Mouse (Mus musculus): ENCODE data around the gene Olfr287. TPM values are rescaled to one million over a fixed set of nuclear protein-coding genes. Genes with fewer than 3 reads are reported as not detected.

Gene Olfr287
- not detected for total RNA-seq (2023)

GRCm38 (mm10) chr15:98220877-98221276, at the start of gene Olfr287, which contains the start of gene Gm44579:
TSS of gene Olfr287 (minus strand) at chr15:98221056.
TSS of gene Gm44579 (minus strand) at chr15:98220977.

DNA sequence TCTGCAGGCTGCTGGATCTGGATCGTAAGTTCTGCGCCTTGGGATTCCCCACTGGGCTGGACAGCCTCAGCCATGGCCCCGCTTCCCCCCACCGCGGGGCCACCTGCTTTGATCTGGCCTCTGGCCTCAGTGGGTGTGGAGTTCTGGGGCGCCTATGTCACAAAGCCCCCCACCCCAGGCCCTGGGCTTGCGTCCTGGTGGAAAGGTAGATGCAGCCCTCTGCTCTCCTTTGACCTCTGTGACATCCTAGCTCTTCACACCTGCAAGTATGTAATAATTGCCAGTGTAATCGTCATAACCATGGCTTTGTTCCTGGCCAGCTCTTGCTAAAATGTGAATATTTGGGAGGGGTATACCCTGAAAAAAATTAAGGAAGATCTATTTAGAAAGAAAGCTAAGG, 36.3 kb upstream of the Olfr287 start, which contains the start of gene H1fnt:
TSS of gene H1fnt (minus strand) at position 101 of the 400 bp plus-strand sequence.

GRCm38 (mm10) chr15:98234350-98234749, 13.5 kb upstream of the Olfr287 start, which contains the start of gene Olfr286:
TSS of gene Olfr286 (minus strand) at chr15:98234450.

DNA sequence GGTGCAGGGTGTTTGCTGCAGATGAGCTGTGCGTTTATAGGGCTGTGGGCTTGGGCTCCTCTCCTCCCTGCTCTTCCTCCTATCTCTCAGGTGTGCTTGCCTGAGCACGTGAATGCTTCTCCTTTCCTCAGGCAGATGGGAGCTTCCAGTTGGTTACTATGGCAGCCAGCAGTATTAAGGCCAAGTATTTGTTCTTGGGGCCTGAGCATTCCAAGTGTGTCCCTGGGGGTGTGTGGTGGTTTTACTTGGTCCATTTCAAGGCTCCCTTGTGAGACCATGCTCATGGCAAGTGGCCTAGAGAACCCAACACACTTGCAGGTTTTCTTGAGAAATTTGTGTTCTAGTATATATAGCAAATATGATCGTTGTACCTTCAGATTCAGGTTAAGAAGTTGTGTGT, 25.4 kb downstream of the Olfr287 start, which contains the start of gene Olfr288:
TSS of gene Olfr288 (minus strand) at position 101 of the 400 bp plus-strand sequence.

DNA sequence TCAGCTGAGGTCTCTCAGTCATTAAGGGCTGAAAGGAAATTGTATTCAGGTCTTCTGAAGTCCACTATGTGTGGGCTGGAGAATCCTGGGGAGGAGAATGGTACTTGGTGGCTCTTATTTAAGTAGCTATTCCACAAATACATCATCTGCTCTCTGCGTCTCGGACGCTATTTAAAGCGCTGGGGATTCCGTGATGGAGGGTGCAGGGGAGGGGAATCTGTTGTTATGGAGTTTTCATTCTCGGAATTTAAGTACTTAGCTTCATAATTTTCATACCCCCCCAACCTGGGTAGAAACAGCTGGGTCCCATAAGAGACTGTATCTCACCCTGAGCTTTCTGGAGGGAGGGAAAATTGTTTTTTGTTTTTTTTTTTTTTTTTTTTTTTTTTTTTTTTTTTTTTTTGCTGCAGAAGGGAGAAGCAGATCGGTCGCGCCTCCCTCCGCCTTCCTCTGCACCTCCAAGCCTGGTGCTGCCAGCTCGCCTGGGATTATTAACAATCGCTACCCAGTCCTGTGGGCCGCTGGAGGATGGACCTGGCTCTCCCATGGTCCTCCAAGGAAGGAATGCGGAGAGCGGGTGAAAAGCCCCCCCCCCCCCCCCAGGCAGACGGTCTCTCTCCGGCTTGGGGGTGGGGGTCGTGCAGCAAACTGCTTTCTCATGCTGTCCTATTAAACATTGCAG, 53.8 kb downstream of the Olfr287 start, which contains the start of gene Ccdc184:
TSS of gene Ccdc184 (plus strand) at position 196 of the 682 bp plus-strand sequence.

DNA sequence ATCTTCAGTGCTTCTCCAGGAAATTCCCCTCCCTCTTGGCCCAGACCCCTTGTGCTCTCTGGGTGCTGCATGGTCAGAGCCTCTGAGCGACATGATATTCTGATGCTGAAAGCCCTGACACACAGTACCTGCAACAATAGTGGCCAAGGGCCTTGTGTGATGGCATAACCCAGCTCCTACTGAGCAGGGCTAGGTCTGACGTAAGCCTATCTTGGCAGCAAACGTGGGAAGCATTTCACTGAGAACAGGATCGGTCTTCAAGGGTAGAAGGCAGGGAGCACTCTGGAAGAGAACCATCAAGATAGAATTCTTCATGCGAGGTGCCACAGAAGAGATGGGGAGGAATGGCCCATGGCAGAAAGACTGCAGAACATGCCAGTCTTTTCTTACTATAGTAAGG, 55.3 kb downstream of the Olfr287 start, which contains the start of gene Asb8:
TSS of gene Asb8 (minus strand) at position 101 of the 400 bp plus-strand sequence.

Other genes starting within 250 kb of the Olfr287 start
- 1 to 10 TPM; 3.3 to 6.8 TPM for gene Col2a1, start 216.4 kb downstream of the Olfr287 start, total RNA-seq (2023)
- 10 to 100 TPM; 10.0 to 19.2 TPM for gene Pfkm, start 128.5 kb downstream of the Olfr287 start, total RNA-seq (2023)
- gene Senp1, start 127.3 kb downstream of the Olfr287 start, total RNA-seq (2023): 10 to 100 TPM; 34.6 to 39.3 TPM
- 10 to 100 TPM; 18.1 to 20.2 TPM for gene Asb8, start 55.4 kb downstream of the Olfr287 start, total RNA-seq (2023)
- not detected for gene Ccdc184, start 53.9 kb downstream of the Olfr287 start, total RNA-seq (2023)
- not detected for gene Olfr288, start 25.5 kb downstream of the Olfr287 start, total RNA-seq (2023)
- gene Gm44579, start 79 bp downstream of the Olfr287 start, total RNA-seq (2023): not detected
- not detected for gene Olfr286, start 13.4 kb upstream of the Olfr287 start, total RNA-seq (2023)
- not detected for gene H1fnt, start 36.2 kb upstream of the Olfr287 start, total RNA-seq (2023)
- gene Zfp641, start 75.1 kb upstream of the Olfr287 start, total RNA-seq (2023): not detected
- not detected for gene Olfr285, start 96.3 kb upstream of the Olfr287 start, total RNA-seq (2023)
- not detected for gene Olfr284, start 119.9 kb upstream of the Olfr287 start, total RNA-seq (2023)
- gene Olfr283, start 159.9 kb upstream of the Olfr287 start, total RNA-seq (2023): not detected
- gene Olfr282, start 210.2 kb upstream of the Olfr287 start, total RNA-seq (2023): not detected
- gene Olfr281, start 231.5 kb upstream of the Olfr287 start, total RNA-seq (2023): not detected
- gene OR5BS1P, start 248.8 kb upstream of the Olfr287 start, total RNA-seq (2023): not detected

Measured in neutrophil, adult 83 days (primary cell).